Mouse (Mus musculus) ES-Bruce4 (cell line): ENCODE measurements at regions not wholly inside any gene's neighbourhood (a gene's known extent, or its start where the extent isn't known, plus 50 kb on each side); places are given as distances from the start of the nearest gene placed in this dataset.

Experiments
- CTCF ChIP-seq: IDR thresholded peaks from one replicate; pipeline ENCODE4 v1.8.1; 2011; ENCODE audit warnings: low read depth, low read length
- EP300 ChIP-seq: IDR thresholded peaks from 2 replicates; pipeline ENCODE4 v1.6.1; 2011; ENCODE audit warnings: low read depth, low read length; ENCODE audit not compliant: insufficient read depth
- POLR2A ChIP-seq: IDR thresholded peaks from one replicate; pipeline ENCODE4 v1.8.1; 2011; ENCODE audit warnings: low read length; ENCODE audit not compliant: insufficient read depth

GRCm38 (mm10) chr4:23022177-23022576 lies 534.0 kb upstream of the Pou3f2 start:
- TF ChIP-seq CTCF = no peak
- no peak for TF ChIP-seq POLR2A
- TF ChIP-seq EP300 = no peak
